ENCODE assay signal across 17 mouse cellular contexts in genomic region chr3:97686372-97687117, GRCm38 (mm10).
DNase-seq lines count a peak whose midpoint lies in the region; ATAC-seq lines count a peak whose summit lies in the region.
"Had no signal": no experiment of that assay in that cellular context is flagged by ENCODE, and none has a peak within 500 bp of the region (broad histone marks: within the 10 kb centered on the region; RNA-seq: fewer than 3 reads in every experiment).

No protein-coding gene starts in this region.

- ATAC-seq in frontal cortex, adult (ENCODE audit: low TSS enrichment) = peak; percentile 32
- ATAC-seq: forebrain, embryonic 15.5 days had no signal

- DNase-seq in frontal cortex, postnatal 10 days (ENCODE audit: low spot score in 2 of 2) = no peak
- peak; percentile 18 for DNase-seq in right cerebral cortex, adult 18-20 months
- DNase-seq in right cerebral cortex, postnatal 36 days (ENCODE audit: low spot score in 2 of 2) = no peak
- DNase-seq in brain, adult 2 months (ENCODE audit: low read depth, low spot score) = peak; percentile 57
- DNase-seq in thymus, postnatal 36 days = no peak
- DNase-seq: adrenal gland, adult 2 months; adrenal gland, postnatal 14 days; cerebellum, adult 11-12 months; cerebellum, adult 8-10 months; cerebellum, postnatal 10 days; cerebellum, postnatal 36 days; embryo, embryonic 11 days; gastrocnemius, adult 2 months; gastrocnemius, postnatal 14 days; heart, adult 11 months had no signal

Comparison
In these comparisons a context has a peak if more than half of its experiments do, and no peak if none do; other contexts are left out.
1. DNase-seq: peak in right cerebral cortex, adult 18-20 months (single experiment) and brain, adult 2 months (single experiment); none in frontal cortex, postnatal 10 days (0 of 2), right cerebral cortex, postnatal 36 days (0 of 2) and thymus, postnatal 36 days (0 of 2).